Mouse (Mus musculus) left cerebral cortex, postnatal 36 days (tissue): ENCODE results near the gene Crygn. TPM values are rescaled to one million over a fixed set of nuclear protein-coding genes. Genes with fewer than 3 reads are reported as not detected.
"Not testable (repeated sequence)": the region's sequence is repeated elsewhere in the genome, so short reads cannot be mapped to it uniquely, and the experiment has no call there.

Experiments
- DNase-seq, 2 experiments: peaks; one replicate each; pipeline ENCODE4 v3.0.0; 2021 to 2022; ENCODE audit warnings: low spot score in 2 of 2, mixed read lengths in 1 of 2
- intact Hi-C: fragments of 180-260 bp; cut with DNase I; formaldehyde crosslinking; loops from one replicate; pipeline ENCODE4 v1.15.1; 2025
- total RNA-seq, 2 experiments: library from RNA; stranded (reverse); gene quantifications; 2 replicates each; pipeline ENCODE4 v1.2.3; 2021

Crygn gene
- total RNA-seq, result not detected

- no peak for DNase-seq
- intact Hi-C loops, result no loop called here
Observed at GRCm38 (mm10) chr5:24757816-24758215, at the start of gene Crygn. Gene Crygn (minus strand): TSS chr5:24758008.

GRCm38 (mm10) chr5:24805222-24805621, 47.4 kb upstream of the Crygn start:
- DNase-seq, result no peak
- intact Hi-C loops, result no loop called here

- no peak for DNase-seq
Observed at GRCm38 (mm10) chr5:24804661-24805060, 46.9 kb upstream of the Crygn start.

GRCm38 (mm10) chr5:24801841-24802624, 44.2 kb upstream of the Crygn start:
- DNase-seq, result no peak
- intact Hi-C loops, result no loop called here

More at GRCm38 (mm10) chr5:24804661-24805060, 46.9 kb upstream of the Crygn start:
- intact Hi-C loops, result no loop called here

- no peak for DNase-seq
- intact Hi-C loops, result no loop called here
Observed at GRCm38 (mm10) chr5:24800416-24800815, 42.6 kb upstream of the Crygn start.

- no peak for DNase-seq
- intact Hi-C loops, result no loop called here
Observed at GRCm38 (mm10) chr5:24798639-24799038, 40.8 kb upstream of the Crygn start.

- intact Hi-C loops, result no loop called here
- DNase-seq, result no peak
Observed at GRCm38 (mm10) chr5:24797858-24798257, 40.0 kb upstream of the Crygn start.

- intact Hi-C loops, result no loop called here
- DNase-seq, result no peak
Observed at GRCm38 (mm10) chr5:24792961-24793360, 35.2 kb upstream of the Crygn start.

- intact Hi-C loops, result loop anchor here (5.0 kb wide), 1 partner anchor 59 kb away; the partner anchor contains the start of gene Rheb
- DNase-seq, result no peak
Observed at GRCm38 (mm10) chr5:24782957-24783356, 25.1 kb upstream of the Crygn start.

GRCm38 (mm10) chr5:24781048-24781447, 23.2 kb upstream of the Crygn start:
- peak; percentile 52 to 66 for DNase-seq
- intact Hi-C loops, result loop anchor here (5.0 kb wide), 1 partner anchor 61 kb away; the partner anchor contains the start of gene Rheb

- no peak for DNase-seq
- intact Hi-C loops, result loop anchor here (2.0 to 5.0 kb wide), 2 partner anchors 62 to 105 kb away; partner anchors contain the start of gene Rheb
Observed at GRCm38 (mm10) chr5:24779881-24780512, 22.2 kb upstream of the Crygn start.

- no peak for DNase-seq
- intact Hi-C loops, result loop anchor here (2.0 kb wide), 1 partner anchor 105 kb away; no protein-coding TSS in a partner anchor
Observed at GRCm38 (mm10) chr5:24779321-24779720, 21.5 kb upstream of the Crygn start.

- intact Hi-C loops, result loop anchor here (2.0 kb wide), 1 partner anchor 104 kb away; no protein-coding TSS in a partner anchor
- no peak for DNase-seq
Observed at GRCm38 (mm10) chr5:24778843-24779140, 21.0 kb upstream of the Crygn start.

GRCm38 (mm10) chr5:24778082-24778842, 20.5 kb upstream of the Crygn start:
- intact Hi-C loops, result loop anchor here (2.0 kb wide), 1 partner anchor 103 kb away; no protein-coding TSS in a partner anchor

GRCm38 (mm10) chr5:24776681-24777080, 18.9 kb upstream of the Crygn start:
- intact Hi-C loops, result no loop called here
- DNase-seq, result no peak

More at GRCm38 (mm10) chr5:24778082-24778842, 20.5 kb upstream of the Crygn start:
- no peak for DNase-seq

GRCm38 (mm10) chr5:24774549-24774948, 16.7 kb upstream of the Crygn start:
- not testable (repeated sequence) for DNase-seq

GRCm38 (mm10) chr5:24756931-24757330, 877 bp downstream of the Crygn start:
- no peak for DNase-seq

More at GRCm38 (mm10) chr5:24774549-24774948, 16.7 kb upstream of the Crygn start:
- intact Hi-C loops, result not testable (repeated sequence)

GRCm38 (mm10) chr5:24752175-24752498, 5.7 kb downstream of the Crygn start:
- intact Hi-C loops, result no loop called here
- DNase-seq, result no peak

More at GRCm38 (mm10) chr5:24756931-24757330, 877 bp downstream of the Crygn start:
- intact Hi-C loops, result no loop called here

- intact Hi-C loops, result no loop called here
- DNase-seq, result peak; percentile 25 to 42
Observed at GRCm38 (mm10) chr5:24751305-24752174, 6.3 kb downstream of the Crygn start.
